Mouse (Mus musculus) cerebellum, adult 9-10 months (tissue): ENCODE results near the gene Birc3.
"Not testable (repeated sequence)": the region's sequence is repeated elsewhere in the genome, so short reads cannot be mapped to it uniquely, and the experiment has no call there.

ENCODE experiments used
- DNase-seq: peaks from one replicate; pipeline ENCODE4 v3.0.0; 2022

Birc3 gene

DNA sequence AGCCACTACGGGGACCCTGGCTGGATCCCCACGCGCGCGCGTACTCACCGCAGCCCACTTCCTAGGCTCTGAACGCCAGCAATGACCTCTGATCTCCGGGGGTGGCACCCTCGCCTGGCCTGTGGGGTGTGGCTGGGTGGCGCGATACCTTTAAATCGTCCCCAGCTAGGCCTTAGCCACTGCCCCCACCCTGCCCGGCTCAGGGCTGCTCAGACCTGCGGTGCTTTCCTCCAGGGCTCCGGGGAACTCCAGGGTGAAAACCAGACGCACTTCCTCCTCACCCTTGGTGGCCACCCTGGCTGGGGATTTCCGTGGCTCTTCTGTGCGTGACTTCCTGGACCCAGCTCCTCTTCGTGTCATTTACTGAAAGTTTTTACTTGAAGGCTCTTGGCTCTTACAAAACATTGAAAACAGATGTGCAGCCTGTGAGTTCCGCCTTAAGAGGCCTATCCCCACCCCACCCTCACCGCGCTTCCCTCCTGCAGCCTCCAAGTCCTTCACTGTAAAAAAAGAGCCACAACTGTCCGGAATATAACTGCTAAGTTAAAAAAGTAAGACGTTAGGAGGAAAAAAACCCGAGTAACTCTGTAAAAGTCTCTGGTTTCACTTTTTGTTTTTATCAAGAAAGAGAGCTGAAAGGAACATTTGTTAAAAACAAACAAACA, at the start of gene Birc3:
Gene Birc3 (minus strand): TSS at position 412 of the 665 bp plus-strand sequence.
- DNase-seq: no peak

DNA sequence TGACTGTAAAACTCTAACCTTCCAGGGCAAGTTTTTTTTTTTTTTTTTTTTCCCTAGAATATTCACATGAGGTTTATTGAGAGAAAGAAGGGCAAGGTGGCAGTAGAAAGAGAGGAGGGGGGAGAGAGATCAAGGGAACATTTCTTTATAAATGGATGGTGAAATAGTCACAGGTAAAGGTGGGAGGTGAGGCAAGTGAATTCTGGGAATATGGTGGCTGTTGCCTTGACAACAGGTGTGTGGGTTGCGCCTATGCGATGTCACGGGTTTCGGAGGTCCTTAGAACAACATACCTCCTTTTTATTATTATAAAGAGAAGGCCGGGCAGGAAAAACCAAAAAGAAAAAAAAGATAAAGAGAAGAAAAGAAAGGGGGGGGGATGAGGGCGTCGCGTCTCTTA, 41.9 kb upstream of the Birc3 start:
- DNase-seq: no peak

DNA sequence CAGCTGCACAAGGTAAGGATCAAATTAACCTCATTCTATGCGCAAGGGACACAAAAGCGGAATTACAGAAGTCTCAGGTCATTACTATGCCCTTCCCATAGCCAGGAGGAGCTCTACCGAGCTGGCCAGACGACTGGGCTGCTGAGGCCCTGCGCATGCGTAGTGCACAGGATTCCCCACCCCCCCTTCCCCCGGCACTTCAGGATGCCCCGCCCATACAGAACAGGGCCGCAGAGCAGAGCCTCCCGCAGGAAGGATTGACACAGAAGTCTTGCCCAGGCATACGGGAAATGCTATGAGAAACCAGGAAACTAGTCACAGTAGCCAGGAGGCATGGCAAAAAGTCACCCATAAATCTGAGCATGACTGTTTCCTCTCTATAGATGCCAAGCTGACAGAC, 41.5 kb upstream of the Birc3 start:
- peak; percentile 18 for DNase-seq

DNA sequence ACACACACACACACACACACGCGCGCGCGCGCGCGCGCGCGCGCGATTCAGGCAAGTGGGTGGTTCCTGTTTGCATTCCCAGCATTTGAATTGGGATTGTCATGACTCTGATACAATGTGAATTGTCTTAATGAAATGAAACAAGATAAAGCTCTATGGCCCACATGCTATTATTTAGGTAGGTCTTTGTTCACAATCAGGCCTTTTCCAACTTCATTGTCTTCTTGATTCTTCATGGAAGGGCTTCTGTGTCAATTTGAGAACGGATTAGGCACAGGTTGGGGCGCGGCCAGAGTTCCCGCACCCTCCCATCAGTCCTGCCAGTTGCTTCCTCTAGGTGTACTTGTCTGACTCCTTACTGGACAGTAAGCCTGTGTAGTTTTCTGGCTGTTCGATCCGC, 41.0 kb upstream of the Birc3 start:
- no peak for DNase-seq

DNA sequence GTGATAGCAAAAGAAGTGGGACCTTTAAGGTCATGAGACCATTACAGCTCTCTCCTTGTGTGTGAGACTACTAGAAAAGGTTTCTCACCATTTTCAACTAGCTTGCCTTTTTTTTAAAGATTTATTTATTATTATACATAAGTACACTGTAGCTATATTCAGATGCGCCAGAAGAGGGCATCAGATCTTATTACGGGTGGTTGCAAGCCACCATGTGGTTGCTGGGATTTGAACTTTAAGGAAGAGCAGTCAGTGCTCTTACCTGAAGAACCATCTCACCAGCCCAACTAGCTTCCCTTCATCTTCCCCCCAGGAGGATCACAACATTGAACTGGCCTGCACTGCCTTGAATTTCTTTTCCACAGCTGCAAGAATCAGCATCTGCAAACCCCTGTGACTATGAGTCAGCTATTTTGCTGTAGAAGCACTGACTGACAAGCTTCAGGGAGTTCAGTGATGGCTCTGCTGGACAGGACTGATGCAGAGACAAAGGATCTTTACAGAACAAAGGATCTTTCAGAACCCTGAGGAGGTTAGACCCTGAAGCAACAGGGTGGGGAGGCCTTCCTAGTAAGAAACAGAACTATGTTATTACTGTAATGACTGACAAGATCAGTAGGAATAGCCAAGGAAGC, 34.5 kb upstream of the Birc3 start:
- DNase-seq: no peak

DNA sequence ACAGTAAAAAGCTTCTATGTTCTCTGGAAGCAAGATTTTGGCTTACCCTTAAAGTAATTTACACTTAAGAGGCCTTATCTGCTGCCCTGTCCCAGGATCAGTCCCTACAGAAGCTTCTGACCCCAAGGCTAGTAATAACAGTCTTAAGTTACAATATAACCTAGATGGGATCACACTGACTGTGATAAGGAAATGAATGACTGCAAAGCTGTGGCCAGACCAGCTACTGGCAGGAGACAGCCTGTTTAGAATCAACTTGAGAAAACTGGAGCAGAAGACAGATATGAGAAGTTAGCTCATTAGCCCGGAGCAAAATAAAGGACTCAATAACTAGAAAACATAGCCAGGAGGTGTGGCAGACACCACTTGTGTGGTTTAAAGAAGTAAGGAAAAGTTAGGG, 33.6 kb upstream of the Birc3 start:
- no peak for DNase-seq

DNA sequence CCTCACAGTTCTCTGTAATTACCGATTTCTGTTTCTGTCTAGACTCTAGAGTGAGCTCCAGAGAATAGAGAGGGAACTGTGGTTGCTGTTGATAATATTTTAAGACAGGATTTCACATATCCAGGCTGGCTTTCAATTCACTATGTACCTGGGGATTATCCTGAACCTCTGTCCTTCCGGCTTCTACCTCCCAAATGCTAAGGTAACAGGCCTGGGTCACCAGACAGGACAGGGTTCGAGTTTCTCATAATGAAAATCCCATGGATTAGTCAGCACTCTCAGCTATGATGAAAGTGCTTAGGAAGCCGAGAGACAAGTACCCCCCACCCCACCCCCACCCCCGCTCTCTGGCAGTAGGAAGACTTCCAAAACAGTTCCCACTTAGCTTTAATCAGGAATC, 30.8 kb upstream of the Birc3 start:
- DNase-seq: no peak

DNA sequence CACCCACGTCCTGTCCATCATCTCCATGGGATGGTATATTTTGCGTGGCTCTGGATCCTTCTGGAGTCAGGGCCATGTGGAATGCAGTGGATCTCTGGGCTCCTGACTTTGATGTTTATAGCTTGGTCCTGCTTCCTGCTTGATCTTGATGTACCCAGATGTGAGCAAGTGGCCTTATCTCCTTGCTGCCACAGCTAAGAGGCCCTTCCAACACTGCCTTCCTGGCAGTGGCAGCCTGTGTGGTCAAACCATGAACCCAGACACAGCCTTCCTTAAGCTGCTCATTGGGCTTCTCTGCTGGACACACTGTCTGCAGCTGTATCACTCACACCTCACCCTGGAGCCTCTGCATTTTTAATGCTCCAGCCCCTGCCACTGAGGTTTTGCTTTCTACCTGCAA, 30.3 kb upstream of the Birc3 start:
- DNase-seq: no peak

DNA sequence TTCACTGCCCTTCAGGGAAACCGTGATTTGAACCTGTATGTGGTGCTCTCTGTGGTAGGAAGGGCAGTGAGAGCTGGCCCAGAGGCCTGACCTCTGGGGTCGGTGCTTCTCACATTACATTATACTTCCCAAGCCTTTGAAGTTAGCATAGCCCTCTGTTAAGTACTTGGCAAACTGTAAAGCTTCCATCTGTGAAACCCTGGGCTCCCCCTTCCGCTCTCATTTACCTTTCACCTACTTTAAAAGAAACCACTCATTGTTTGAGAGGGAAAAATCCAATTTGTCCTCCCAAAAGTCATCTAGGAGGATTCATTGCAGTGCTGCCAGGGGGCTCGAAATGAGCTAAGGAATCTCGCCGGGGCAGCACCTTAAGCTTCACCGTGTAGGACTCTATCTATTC, 29.3 kb upstream of the Birc3 start:
- DNase-seq: no peak

DNA sequence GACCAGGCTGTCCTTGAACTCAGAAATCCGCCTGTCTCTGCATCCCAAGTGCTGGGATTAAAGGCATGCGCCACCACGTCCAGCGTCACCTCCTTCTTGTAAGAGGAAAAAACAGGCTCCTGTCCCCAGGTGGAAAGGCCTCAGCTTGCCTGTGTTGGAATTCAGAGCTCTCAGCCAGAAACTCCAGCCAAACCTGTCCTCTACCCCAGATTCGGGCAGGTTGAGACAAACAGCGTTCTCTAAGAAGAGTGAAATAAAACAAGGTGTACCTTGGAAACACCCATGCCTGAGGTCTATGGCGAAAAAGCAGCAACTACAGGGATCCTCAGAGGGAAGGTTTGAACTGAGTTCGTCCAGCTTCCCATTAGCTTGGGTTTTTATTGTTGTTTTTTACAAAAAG, 28.0 kb upstream of the Birc3 start:
- no peak for DNase-seq

DNA sequence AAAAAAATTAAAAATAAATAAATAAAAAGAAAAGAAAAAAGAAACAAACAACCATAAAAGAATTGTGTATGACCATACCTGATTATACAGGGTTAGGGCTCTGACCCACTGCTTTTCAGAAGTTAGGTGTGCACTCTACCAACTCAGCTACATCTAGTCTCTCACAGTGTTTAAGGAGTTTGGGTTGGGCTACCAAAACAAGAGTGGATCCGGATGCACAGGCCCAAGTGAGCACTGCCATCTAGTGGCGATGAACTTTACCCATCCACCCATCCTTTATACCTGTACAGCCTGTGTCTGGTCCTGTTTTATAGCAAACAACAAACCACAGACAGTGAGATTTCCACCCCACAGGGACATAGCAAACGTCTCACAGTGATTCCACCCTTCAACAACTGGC, 24.5 kb upstream of the Birc3 start:
- peak; percentile 69 for DNase-seq

DNA sequence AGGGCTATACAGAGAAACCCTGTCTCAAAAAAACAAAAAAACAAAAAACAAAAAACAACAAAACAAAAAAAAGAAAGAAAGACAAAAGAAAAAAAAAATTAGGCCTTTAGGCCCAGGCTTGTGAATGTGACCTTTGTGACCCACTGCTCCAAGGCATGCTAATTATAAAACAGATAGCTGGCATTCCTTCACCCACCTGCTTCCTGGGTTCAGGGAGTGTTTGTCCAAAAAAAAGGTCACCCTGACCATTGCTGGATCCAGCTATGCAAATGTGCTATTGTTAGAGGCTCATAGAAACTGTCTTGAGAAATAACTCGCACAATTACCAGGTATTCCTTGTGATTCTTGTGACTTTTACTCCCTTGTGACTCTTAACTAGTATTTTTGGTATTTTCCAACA, 18.8 kb upstream of the Birc3 start:
- DNase-seq: not testable (repeated sequence)

DNA sequence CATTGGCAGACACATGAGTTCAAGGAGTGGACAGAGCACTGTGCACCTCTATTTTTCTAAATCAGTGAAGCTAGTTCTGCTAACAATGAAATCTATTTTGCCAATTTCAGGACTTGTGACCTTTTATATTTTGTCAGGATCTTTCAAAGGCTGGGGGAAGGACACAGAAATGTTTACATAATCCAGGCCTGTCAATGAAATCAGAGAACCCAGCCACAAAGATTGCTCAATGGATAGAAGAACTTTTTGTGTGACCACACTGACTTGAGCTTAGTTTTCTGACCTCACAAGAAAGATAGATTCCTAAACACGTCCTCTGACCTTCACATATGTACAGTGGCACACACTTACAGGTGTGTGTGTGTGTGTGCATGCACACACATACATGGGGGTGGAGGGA, 18.2 kb upstream of the Birc3 start:
- no peak for DNase-seq

DNA sequence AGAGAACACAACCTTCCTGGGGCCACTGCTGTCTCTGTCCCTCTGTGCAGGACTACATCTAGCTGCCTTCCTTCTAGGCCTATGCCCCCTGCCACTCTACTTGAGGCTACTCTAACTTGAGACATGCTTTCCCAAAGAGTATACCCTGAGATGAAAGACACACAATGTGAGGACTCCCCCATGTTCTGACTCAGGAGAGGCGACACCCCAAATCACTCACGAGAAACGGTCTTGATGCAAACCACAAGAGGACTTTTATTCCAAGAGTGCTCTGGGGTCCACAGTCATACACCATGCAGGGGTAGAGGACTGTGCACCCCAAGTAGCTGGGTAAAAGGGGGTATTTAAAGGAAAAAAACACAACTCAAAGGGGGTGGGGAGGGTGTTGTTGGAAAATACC, 11.4 kb upstream of the Birc3 start:
- no peak for DNase-seq

DNA sequence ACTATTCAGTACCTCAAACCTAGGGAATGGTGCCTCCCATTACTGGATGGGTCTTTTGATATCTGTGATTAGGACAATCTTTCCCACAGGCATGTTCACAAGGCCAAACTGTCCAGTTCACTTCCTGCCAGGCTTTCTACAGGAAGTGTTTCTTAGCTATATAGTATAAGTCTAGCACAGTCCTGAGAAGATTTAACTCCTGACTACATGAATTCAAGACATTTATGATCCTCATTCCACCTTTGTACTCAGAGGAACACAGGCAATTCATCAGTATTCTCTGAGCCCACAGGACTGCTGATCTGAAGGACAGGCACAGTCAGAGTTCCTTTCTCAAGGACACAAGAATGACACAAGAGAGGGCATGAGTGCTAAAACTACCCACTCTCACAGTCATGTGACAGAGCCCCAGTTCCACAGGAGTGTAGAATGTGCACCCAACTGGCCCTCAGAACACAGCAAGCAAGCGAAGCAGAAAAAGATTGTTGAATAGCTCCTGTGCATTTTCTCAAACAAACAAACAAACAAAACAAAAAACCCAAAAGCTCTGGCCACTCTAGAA, 9.4 kb upstream of the Birc3 start:
- DNase-seq: no peak

DNA sequence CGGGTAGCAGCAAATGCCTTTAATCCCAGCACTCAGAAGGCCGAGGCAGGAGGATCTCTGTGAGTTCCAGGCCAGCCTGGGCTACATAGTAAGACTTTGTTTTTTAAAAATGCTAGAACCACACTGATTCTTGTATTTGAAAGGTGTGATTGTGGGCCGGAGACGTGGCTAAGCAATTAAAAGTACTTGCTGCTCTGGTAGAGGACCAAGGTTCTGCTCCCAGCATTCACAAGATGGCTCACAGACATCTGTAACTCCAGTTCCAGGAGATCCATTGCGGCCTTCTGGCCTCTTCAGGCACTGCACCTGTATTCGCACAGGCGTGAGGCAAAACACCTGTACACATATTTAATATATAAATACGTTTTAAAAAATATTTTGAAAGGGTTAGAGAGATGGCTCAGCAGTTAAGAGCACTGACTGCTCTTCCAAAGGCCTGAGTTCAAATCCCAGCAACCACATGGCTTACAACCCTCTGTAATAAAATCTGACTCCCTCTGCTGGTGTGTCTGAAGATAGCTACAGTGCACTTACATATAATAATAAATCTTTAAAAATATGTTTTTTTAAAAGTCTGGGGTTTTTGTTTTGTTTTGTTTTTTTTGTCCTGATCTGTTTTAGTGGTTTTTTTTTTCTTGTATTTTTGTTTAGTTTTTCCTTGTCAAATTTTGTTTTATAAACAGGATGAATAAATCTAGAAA, 675 bp upstream of the Birc3 start:
- DNase-seq: no peak

DNA sequence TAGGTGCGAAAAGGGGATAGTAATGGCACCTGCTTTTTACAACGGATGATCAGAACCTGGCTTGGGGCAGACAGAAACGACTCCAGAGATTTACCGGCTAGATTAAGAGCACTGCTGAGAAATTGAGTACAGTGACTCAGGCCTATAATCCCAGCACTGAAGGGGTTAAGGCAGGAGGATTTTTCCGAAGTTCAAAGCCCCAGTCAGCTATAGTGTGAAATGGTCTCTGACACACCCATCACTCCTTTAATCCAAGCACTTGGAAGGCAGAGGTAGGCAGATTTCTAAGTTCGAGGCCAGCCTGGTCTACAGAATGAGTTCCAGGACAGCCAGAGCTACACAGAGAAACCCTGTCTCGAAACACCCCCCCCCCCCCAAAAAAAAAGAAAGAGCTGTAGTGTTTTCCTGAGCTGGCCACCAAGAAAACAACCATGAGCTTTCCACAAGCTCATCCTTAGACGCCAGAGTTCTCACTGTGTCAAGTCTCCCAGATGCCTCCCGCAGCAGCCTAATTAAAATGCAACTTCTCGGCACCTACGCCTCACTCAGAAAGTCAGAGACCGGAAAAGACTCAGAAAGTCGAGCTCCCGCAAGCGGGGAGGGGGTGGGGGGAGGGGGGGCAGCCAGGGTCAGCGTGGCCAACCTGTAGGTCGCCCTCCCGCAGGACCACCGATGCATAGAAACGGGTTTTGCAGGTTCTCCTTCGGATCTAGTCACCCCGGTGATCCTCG, 777 bp downstream of the Birc3 start:
- no peak for DNase-seq

DNA sequence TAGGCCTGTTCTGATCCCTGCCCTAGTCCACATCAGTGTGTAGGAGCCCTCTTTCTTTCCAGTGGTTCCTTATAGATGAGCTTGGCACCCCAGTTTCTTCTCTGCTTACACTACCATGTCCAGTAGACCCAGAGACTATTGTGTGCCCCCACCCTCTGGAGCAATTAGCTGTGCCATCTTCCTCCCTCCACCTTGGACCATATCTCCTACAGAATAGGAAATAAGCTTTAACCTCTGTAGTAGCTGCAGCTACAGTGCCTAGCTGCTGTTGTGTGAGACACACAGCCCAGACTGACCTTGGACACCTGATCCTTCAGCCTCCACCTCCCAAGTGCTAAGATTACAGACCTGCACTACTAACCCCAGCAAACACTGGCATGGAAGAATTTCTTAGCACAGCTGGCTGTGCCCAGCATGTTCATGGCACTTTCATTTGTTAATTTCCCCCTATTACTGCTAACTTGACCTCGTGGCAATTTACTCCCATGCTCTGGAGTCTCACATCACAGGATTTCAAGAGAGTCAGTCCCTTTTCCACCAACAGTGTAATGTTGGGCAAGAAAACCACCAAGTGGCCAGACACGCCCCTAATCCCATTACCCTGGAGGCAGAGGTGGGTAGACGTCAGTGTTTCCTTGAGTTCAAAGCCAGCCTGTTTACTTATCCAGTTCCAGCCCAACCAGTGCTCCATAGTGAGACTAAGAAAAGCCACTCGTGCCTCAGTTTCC, 1.5 kb downstream of the Birc3 start:
- no peak for DNase-seq

DNA sequence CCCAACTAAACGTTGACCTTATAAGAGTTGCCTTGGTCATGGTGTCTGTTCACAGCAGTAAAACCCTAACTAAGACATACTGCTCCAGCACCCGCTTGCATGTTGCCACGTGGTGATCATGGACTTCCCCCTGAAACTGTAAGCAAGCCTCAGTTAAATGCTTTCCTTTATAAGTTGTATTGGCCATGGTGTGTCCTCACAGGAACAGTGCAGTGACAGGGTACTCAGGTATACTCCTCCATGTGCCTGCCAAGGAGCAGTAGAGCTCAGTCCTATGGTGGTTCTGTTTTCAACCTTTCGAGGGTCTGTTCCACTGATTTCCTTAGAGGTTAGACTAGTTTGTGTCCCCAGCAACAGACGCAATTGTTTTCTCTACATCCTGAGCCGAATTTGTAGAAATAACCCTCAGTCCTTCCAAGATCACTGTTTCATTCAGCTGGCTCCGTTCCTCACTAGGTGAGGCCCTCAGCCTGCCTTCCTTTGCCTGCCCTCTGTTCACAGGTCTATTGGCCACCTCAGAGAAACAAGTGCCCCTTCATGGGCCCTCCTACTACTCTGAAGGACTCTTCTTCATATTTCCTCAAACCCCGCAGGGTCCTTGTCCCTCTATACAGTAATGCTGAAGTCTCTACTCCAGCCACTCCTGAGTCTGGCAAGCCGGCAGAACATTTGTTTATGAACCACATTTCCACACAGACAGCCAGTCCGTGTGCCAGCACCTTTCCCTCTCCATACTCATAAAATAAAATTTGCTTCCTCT, 2.2 kb downstream of the Birc3 start:
- DNase-seq: no peak

DNA sequence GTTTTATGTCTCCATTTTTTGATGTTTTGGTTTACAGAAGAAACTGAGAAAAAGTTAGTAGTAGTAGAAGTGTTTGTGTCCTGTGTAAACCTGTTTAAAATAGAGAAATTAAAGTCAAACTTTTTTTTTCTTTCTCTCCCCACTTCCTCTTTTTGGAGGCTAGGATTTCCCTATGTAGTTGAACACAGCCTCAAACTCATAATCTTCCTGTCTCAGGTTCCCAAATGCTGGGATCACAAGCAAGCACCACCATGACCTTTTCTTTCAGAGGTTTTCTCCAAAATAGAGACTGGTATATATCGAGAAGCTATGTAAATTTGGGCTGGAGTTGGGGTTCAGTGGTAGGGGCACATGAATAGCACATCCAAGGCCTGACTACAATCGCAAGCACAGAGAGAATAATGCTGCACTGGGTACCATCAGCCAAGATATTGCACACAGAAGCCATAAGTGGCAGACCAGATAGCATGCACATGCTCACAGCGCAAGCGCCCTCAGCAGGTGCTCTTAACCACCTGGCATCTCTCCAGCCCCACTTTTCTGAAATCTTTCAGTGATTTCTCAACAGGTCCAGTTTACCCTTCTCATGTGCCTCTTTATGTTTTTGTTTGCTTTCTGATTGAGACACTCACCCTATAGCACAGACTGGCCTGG, 4.0 kb downstream of the Birc3 start:
- DNase-seq: no peak

DNA sequence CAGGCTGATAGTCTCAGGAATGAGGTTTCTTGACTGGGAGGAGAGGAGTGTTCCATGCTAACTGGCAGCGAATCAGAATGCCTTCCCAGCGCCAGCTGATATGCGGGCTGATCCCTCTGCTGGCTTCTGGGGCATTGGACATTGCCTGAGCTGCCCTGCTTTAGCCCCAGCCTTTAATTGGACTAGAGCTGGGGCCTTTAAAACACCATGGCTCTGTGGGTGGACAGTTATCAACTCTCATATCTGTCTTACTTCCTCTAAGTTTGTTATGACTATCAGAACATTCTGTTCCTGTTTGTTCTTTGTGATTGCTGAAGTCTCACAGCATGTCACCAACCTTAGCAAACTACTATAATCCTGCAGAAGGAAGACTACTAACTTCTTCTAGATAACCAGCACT, 5.0 kb downstream of the Birc3 start:
- no peak for DNase-seq
